Mouse (Mus musculus): ENCODE data around the gene App.

GRCm38 (mm10) chr16:85010651-85011050, 162.9 kb downstream of the App start:
- TF ChIP-seq CTCF (IDR thresholded peaks at IDR 0.05; ENCODE audit: borderline replicate concordance, control insufficient read depth, extremely low read depth, insufficient read depth, low read length, poor library complexity) (no peak), POLR2A (IDR thresholded peaks at IDR 0.05; ENCODE audit: control insufficient read depth, extremely low read depth, insufficient read depth, low read length, poor library complexity) (no peak)

Data from thymus, adult 2 months (tissue).